Mouse (Mus musculus): ENCODE data around the gene Gcm2.
A peak's percentile ranks its signal among the peaks of the same experiment; 100 is the strongest.

Gcm2 gene

DNA sequence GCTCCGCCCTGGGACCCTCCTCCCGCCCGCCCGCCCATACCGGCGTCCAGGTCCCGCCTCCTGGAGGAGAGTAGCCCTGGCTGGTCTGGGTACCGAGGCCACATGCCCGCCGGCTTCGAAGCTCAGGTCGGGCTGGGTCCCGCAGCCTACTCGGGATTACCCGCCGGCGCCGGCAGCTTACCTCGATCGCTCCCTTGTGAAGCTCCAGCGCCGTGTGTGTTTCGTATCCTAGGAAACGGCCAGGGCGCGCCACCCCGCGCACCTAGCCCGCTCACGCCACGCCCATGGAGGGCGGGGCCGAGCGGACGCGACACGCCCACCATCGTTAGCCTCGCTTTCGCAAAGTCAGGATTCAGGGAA, 31.4 kb downstream of the Gcm2 start, which contains the start of gene Mak:
Mak (minus strand) TSS at position 286 of the 360 bp plus-strand sequence.
- DNase-seq: peak; percentile 60 to 64

DNA sequence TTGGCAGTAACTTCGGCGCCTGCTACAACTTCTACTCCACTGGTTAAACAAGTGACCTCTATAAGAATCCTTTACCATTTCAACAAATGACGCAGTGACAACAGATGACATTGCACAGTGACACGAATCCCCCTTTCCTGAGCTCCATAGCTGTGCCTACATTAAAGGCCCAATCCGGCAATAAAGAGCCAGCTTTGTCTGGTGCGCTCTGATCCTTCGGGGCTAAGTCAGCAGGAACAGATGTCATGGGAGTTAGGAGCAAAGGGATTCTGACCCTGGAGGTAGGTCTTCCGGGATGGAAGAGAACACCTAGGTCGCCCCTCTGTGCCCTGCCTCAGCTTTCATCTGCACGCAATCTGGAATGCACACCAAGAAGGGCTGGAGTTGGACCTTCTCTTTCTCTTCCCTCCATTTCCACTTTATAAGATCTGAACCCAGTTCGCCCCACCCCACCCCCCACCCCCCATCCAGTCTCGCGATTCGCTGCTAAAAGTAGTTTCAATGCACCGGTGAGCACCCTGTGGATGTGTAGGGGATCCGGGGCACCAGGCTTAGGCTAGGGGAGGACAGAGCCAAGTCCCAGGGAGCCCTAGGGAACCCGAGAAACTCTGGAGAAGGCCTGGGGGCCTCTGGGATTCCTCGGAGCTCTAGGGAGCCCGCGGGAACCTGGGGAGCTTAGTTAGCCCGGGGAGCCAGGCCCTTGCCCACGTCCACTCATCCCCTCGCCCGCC, 32.0 kb downstream of the Gcm2 start:
- DNase-seq: no peak

DNA sequence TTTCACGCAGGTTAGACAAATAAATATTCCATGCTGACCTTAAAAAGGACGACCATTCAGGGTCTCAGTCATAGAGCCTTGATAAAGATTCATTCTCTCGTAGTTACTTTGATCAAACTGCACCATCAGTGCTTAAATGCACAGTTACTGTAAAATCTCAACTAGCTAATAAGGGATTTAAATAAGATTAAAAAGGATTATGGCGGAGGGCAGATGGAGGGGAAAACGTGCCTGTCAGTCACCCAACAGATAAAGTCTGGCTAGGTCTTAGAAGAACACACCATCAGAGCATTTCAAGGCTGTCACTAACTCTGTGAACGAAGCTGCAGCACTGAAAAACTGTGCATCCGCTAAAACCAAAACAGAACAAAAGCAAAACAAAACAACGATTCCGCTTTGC, 32.9 kb downstream of the Gcm2 start:
- DNase-seq: no peak

DNA sequence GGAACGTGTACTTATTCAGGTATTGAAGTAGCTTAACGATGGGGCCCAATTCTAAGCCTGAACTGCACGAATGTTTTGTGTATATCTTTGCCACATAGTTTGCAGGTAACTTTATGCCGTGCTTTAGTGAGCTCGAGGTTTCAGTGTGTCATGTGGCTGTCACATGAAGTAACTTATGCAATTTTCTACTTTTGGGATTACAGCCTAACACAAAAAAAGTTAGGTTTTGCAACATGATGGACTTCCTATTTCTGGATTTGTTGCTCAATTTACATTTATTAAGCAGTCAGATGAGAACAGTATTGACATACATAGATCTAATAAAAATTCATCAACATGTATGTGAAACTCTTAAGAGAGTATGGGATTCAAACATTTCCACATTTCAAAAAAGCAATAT, 37.0 kb downstream of the Gcm2 start:
- DNase-seq: no peak

DNA sequence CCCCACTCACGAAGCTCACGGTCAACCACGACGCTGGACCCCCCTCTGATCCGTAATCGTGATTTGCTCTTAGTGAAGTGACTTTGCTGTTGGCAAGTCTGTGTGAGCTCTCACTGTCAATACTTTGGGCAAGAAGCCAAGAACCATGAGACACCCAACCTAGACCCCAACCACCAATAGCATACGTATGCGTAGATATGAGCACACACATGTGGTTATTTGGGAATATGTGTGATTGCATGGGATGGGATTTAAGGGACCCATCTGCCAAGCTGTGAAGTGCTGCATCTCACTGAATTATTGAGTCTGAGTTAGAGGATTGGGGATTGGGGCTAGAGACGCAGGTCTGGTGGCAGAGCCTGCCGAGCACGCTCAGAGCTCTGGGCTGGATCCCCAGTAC, 39.2 kb downstream of the Gcm2 start:
- DNase-seq: no peak

DNA sequence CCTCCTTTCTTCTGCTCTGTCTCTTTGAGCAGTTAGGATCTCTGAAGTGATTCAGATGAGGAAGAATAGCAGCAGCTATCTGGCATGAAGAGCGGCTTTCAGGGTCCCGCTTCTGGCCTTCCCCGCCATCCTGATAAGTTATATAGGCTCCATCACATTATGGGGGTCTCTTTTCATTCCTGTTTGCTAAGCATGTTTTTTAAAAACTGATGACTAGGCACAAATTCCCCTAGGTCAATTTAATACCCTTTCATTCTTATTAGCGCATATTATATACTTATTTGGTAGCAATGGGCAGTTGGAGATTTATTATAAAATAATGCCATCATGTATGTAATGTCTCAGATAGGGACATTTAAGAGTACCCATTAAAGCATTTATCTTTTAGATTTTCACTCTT, 43.2 kb downstream of the Gcm2 start:
- no peak for DNase-seq

- no peak for DNase-seq
Observed at GRCm38 (mm10) chr13:41051965-41052364, 58.9 kb downstream of the Gcm2 start.
